Mouse (Mus musculus): ENCODE data around the gene Vegfa. TPM values are rescaled to one million over a fixed set of nuclear protein-coding genes. Genes with fewer than 3 reads are reported as not detected.

Gene Vegfa
- total and polyA plus RNA-seq, 2 experiments, result 120 to 288 TPM

DNA sequence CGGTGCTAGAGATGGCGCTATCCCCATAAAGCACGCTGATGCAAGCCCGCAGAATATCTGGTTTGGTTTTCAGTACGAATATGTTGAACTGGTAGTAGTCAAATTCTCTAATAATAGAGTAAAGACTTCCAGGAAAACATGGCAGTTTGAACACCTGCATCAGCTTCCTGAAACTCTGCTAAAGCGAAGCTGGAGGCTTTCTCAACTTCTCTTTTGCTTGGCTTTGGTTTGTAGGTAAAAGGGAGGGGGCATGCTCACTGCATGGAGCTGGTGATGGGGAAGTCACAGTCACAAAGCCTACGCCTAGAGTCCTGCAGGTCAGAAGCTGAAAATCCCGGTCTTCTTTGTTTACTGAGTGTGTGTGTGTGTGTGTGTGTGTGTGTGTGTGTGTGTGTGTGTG is 13.6 kb upstream of the Vegfa start:
- 83% methylated on average over 8 of the region's 8 CpGs for WGBS
- no peak for DNase-seq (ENCODE audit: extremely low read depth, low read depth, low spot score)
- Histone ChIP-seq H3K9ac (ENCODE audit: low read depth, low read length) (no peak overlapping the region), H3K36me3 (ENCODE audit: control insufficient read depth, insufficient read depth, low read length) (no peaks in the 10 kb centered on the region), H3K27ac (replicated peaks; ENCODE audit: insufficient read depth, low read depth, low read length) (no peak overlapping the region), H3K4me3 (ENCODE audit: insufficient read depth, low read depth, low read length) (no peak overlapping the region), H3K4me1 (ENCODE audit: control insufficient read depth, insufficient read depth, low read length) (peaks cover 1% of the 10 kb centered on the region), H3K27me3 (ENCODE audit: control insufficient read depth, insufficient read depth, low read length) (no peaks in the 10 kb centered on the region), H3K79me2 (ENCODE audit: control insufficient read depth, insufficient read depth, low read length) (no peaks in the 10 kb centered on the region)
- TF ChIP-seq CTCF (IDR thresholded peaks at IDR 0.05; ENCODE audit: low read depth, low read length), result no peak

DNA sequence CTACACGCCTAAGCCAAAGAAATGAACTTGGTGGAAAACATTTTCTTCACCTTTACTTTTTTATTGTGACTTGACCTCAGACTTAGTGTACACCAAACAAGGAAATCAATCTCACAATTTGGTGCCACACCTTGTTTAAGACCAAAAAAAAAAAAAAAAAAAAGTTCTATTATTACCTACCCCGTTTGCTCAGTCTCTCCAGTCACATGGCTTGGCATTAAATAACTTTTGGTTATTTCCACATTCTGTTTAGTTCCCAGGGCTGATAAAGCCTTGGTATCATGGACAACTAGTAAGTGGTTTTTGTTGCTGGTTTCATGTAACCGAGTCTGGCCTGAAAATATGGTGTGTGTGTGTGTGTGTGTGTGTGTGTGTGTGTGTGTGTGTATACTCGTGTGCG is 12.8 kb upstream of the Vegfa start:
- WGBS, result 80% methylated on average over 5 of the region's 5 CpGs
- no peak for TF ChIP-seq CTCF (IDR thresholded peaks at IDR 0.05; ENCODE audit: low read depth, low read length)
- H3K79me2 ChIP-seq (ENCODE audit: control insufficient read depth, insufficient read depth, low read length), result no peaks in the 10 kb centered on the region
- H3K27ac ChIP-seq (replicated peaks; ENCODE audit: insufficient read depth, low read depth, low read length), result no peak overlapping the region
- no peak for DNase-seq (ENCODE audit: extremely low read depth, low read depth, low spot score)
- no peaks in the 10 kb centered on the region for H3K4me1 ChIP-seq (ENCODE audit: control insufficient read depth, insufficient read depth, low read length)
- no peak overlapping the region for H3K4me3 ChIP-seq (ENCODE audit: insufficient read depth, low read depth, low read length)
- H3K36me3 ChIP-seq (ENCODE audit: control insufficient read depth, insufficient read depth, low read length), result no peaks in the 10 kb centered on the region
- no peaks in the 10 kb centered on the region for H3K27me3 ChIP-seq (ENCODE audit: control insufficient read depth, insufficient read depth, low read length)
- H3K9ac ChIP-seq (ENCODE audit: low read depth, low read length), result no peak overlapping the region

DNA sequence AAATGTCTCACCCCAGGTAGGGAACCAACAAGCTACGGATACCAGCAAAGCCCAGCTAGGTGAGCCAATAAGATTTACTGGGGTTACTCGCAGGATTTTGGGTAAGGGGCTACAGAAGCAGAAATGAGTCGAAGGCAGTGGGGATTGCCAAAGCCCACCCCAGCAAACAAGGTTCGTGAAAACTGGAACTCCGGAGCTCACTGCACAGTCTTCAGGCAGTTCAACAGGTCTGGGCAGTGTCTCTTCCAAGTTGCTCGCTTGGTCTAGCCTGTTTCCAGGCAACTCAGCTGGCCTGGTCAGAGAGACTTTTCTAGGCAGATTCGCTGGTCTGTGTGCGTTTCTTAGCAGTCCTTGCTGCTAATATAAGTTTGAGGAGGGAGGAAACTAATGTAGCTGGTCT is 10.0 kb upstream of the Vegfa start:
- DNase-seq (ENCODE audit: extremely low read depth, low read depth, low spot score), result no peak
- Histone ChIP-seq H3K9ac (ENCODE audit: low read depth, low read length) (no peak overlapping the region), H3K27ac (replicated peaks; ENCODE audit: insufficient read depth, low read depth, low read length) (no peak overlapping the region), H3K79me2 (ENCODE audit: control insufficient read depth, insufficient read depth, low read length) (no peaks in the 10 kb centered on the region), H3K4me1 (ENCODE audit: control insufficient read depth, insufficient read depth, low read length) (no peaks in the 10 kb centered on the region), H3K4me3 (ENCODE audit: insufficient read depth, low read depth, low read length) (no peak overlapping the region), H3K36me3 (ENCODE audit: control insufficient read depth, insufficient read depth, low read length) (no peaks in the 10 kb centered on the region), H3K27me3 (ENCODE audit: control insufficient read depth, insufficient read depth, low read length) (no peaks in the 10 kb centered on the region)
- 94% methylated on average over 8 of the region's 8 CpGs for WGBS
- TF ChIP-seq CTCF (IDR thresholded peaks at IDR 0.05; ENCODE audit: low read depth, low read length) (no peak), POLR2A (IDR thresholded peaks at IDR 0.05; ENCODE audit: extremely low read depth, insufficient read depth, low read length) (no peak)

DNA sequence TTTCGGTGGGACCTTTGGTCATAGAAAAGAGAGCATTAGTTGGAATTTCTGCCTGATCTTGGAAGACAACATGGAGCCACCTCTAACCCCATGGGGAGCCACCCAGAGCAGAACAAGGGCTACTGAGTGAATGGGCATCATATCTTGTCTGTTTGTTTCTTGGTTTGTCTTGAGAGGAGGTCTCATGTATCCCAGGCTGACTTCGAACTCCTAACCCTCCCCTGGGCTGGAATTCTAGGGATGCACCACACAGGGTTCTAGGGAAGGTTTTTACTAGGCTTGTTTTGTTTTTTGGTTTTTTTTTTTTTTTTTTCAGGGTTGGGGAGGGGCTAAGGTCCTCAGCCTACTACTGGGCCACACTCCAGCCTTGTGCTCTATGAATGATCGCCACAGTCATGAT is 9.5 kb upstream of the Vegfa start:
- Histone ChIP-seq H3K36me3 (ENCODE audit: control insufficient read depth, insufficient read depth, low read length) (no peaks in the 10 kb centered on the region), H3K4me3 (ENCODE audit: insufficient read depth, low read depth, low read length) (no peak overlapping the region), H3K9ac (ENCODE audit: low read depth, low read length) (no peak overlapping the region), H3K4me1 (ENCODE audit: control insufficient read depth, insufficient read depth, low read length) (no peaks in the 10 kb centered on the region), H3K27ac (replicated peaks; ENCODE audit: insufficient read depth, low read depth, low read length) (no peak overlapping the region), H3K79me2 (ENCODE audit: control insufficient read depth, insufficient read depth, low read length) (no peaks in the 10 kb centered on the region), H3K27me3 (ENCODE audit: control insufficient read depth, insufficient read depth, low read length) (no peaks in the 10 kb centered on the region)
- WGBS, result 59% methylated on average over 3 of the region's 3 CpGs
- DNase-seq (ENCODE audit: extremely low read depth, low read depth, low spot score), result no peak
- no peak for TF ChIP-seq POLR2A (IDR thresholded peaks at IDR 0.05; ENCODE audit: extremely low read depth, insufficient read depth, low read length)
- TF ChIP-seq CTCF (IDR thresholded peaks at IDR 0.05; ENCODE audit: low read depth, low read length), result no peak

DNA sequence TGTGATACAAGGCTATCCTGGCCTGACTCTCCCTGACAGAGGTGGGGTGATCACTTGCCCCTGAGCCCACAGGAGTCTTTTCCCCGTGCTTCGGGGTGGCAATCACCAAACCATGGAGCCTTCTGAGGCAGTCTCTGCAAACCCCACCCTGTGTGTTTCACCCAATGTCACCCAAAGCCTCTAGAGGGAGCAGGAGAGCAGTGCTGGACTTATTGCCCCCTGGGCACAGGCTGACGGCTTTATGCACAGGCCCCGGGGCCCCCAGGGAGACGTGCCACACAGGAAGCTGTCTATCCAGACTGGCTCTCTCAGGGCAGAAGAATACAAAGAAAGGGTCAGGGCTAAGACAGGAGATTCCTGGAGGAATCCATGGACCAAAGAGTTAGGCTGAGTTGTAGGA is 9.1 kb upstream of the Vegfa start:
- H3K4me3 ChIP-seq (ENCODE audit: insufficient read depth, low read depth, low read length), result no peak overlapping the region
- whole genome bisulfite sequencing, result 31% methylated on average over 5 of the region's 5 CpGs
- DNase-seq (ENCODE audit: extremely low read depth, low read depth, low spot score), result no peak
- H3K4me1 ChIP-seq (ENCODE audit: control insufficient read depth, insufficient read depth, low read length), result no peaks in the 10 kb centered on the region
- no peaks in the 10 kb centered on the region for H3K36me3 ChIP-seq (ENCODE audit: control insufficient read depth, insufficient read depth, low read length)
- no peak overlapping the region for H3K27ac ChIP-seq (replicated peaks; ENCODE audit: insufficient read depth, low read depth, low read length)
- H3K9ac ChIP-seq (ENCODE audit: low read depth, low read length), result no peak overlapping the region
- H3K79me2 ChIP-seq (ENCODE audit: control insufficient read depth, insufficient read depth, low read length), result no peaks in the 10 kb centered on the region
- TF ChIP-seq CTCF (IDR thresholded peaks at IDR 0.05; ENCODE audit: low read depth, low read length) (peak; percentile 89), POLR2A (IDR thresholded peaks at IDR 0.05; ENCODE audit: extremely low read depth, insufficient read depth, low read length) (no peak)
- H3K27me3 ChIP-seq (ENCODE audit: control insufficient read depth, insufficient read depth, low read length), result no peaks in the 10 kb centered on the region

DNA sequence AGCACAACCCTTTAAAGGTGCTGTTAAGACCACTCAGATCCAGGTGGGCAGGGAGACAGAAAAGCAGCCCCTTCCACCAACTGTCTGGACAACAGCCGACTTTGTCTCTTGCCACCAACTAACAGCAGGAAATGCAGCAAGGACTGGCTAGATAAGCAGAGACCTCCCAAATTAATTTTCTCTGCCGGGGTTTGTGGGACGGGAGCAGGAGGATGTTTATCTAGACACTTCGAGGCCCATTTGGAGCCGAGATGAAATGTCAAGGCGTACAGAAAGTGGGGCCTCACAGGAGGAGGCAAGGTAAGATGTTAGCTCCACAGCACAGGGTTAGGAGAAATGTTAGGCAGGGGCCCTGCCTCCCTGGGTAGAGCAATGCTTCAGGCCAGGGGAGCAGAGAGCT is 8.4 kb upstream of the Vegfa start:
- Histone ChIP-seq H3K9ac (ENCODE audit: low read depth, low read length) (no peak overlapping the region), H3K27ac (replicated peaks; ENCODE audit: insufficient read depth, low read depth, low read length) (no peak overlapping the region), H3K36me3 (ENCODE audit: control insufficient read depth, insufficient read depth, low read length) (no peaks in the 10 kb centered on the region), H3K4me1 (ENCODE audit: control insufficient read depth, insufficient read depth, low read length) (no peaks in the 10 kb centered on the region), H3K79me2 (ENCODE audit: control insufficient read depth, insufficient read depth, low read length) (no peaks in the 10 kb centered on the region), H3K4me3 (ENCODE audit: insufficient read depth, low read depth, low read length) (no peak overlapping the region), H3K27me3 (ENCODE audit: control insufficient read depth, insufficient read depth, low read length) (no peaks in the 10 kb centered on the region)
- DNase-seq (ENCODE audit: extremely low read depth, low read depth, low spot score), result no peak
- 54% methylated on average over 6 of the region's 6 CpGs for WGBS
- TF ChIP-seq CTCF (IDR thresholded peaks at IDR 0.05; ENCODE audit: low read depth, low read length), result no peak
- no peak for TF ChIP-seq POLR2A (IDR thresholded peaks at IDR 0.05; ENCODE audit: extremely low read depth, insufficient read depth, low read length)

All from liver, adult 2 months (tissue).